Mouse (Mus musculus): ENCODE data around the gene Fas.
A peak's percentile ranks its signal among the peaks of the same experiment; 100 is the strongest.

Gene Fas

DNA sequence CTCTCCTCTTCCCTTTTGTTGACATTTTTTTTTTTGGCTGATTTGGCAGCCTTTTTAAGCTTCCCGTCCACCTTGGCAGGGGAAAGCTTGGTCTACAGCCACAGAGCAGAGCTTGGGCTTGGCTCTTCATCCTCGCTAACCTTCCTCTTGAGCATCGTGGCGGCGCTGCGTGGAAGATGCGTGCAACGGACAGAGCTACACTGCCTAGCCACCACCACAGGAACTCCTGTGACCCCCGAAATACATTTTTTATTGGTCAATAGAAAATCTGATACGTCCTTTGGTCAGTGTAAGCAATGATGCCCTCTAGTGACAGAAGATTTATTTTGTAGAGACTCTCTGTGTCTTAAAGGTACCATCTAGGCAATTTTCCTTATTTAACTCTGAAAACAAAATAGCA is 6.1 kb upstream of the Fas start:
- peak; percentile 59 to 60 for DNase-seq

DNA sequence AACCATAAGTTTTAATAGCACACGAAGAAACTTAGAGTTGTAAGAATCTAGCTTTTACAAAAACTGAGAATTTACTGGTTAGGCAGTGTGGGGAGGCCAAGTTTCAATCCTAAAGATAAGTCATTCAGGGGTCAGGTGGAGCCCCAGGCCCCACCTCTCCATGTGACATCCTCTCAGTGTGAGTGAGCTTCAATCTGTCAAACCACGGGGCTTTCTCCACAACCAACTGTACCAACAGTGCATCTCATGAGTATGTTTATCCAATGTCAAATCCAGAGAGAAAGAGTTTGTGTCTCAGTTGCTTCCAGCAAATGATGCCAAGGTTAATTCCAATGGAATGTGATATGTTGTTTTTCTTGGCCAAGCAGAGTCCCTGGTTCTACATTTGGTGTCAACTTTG is 5.6 kb upstream of the Fas start:
- no peak for DNase-seq

DNA sequence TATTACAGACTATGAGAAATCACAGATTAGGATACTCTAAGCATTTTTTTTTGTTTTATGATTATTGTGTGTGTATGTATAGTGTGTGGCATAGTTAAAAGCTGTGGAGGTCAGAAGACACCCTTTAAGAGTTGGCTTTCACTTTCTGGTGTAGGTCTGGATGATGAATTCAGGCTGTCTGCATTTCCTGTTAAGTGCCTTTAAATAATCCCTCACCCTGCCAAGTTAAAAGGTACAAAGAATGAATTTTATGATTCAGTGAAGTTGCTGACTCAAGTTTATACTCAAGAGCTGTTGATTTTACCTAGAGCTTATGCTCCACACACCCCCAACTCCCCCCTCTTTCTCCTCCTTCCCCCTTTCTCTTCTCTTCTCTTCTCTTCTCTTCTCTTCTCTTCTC is 3.2 kb upstream of the Fas start:
- no peak for DNase-seq

DNA sequence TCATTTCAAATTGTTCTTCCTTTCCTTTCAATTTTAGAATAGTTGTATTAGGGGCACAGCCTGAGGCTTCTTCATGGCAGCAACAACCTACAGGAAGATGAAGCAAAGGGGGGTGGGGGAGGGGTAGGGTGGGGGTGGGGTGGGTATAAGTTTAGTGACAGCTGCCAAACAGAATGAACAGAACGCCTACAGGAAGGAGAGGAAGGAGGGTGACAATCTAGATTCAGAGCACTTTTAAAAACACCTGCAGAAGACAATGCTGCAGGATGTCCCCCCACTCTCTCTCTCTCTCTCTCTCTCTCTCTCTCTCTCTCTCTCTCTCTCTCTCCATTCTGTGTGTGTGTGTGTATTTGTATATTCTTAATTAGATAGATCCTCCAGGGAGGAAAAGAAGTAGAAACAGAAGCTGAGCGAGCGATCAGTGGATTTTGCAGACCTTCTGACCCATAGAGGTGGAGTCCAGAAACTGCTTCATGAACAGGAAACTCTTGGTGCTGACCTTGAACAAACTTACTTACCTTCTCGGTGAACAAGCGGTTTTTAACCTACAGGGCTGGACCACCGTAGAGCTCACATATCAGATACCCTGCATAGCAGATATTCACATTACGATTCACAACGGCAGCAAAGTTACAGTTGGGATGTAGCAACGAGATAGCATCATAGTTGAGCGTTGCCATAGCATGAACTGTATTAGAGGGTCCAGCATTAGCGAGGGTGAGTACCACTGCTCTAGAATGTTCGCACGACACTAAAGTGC is 2.6 kb upstream of the Fas start:
- DNase-seq: no peak

DNA sequence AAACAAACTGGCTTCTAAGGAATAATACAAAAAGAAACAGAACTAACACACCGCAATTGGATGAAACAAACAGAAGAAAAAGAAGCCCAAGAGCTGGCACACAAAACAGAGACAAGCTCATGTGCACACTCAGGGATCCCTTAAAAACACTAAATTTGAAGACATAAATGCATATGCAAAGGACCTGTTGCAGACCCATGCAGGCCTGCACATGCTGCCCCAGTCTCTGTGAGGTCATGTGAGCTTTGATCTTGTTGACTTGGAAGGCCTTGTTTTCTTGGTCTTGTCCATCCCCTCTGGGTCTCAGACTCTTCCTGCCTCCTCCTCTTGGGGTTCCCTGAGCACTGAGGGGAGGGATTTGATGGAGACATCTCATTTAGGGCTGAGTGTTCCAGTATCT is 1.8 kb upstream of the Fas start:
- DNase-seq: no peak

DNA sequence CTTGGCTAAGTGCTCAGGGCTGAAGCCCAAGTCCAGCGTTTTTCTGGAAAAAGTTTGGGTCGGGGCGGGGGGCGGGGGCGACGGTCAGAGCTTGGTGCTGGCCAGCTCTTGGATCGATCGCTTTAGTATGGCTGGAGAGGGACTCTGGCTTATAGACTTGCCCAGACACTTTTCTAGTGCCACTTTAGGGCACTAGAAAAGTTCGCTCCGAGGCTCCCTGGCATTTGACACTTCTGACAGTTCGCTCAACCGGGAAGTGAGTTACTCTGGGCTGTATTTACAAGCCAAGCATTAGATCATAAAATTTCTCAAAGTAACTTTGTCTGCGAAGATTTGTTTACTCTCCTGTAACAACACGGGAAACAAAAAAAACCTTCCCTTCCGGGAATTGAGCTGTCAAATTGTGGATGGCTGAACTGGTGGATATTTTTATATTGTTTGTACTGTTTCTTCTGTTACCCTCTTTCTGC is 441 bp downstream of the Fas start:
- DNase-seq: no peak

DNA sequence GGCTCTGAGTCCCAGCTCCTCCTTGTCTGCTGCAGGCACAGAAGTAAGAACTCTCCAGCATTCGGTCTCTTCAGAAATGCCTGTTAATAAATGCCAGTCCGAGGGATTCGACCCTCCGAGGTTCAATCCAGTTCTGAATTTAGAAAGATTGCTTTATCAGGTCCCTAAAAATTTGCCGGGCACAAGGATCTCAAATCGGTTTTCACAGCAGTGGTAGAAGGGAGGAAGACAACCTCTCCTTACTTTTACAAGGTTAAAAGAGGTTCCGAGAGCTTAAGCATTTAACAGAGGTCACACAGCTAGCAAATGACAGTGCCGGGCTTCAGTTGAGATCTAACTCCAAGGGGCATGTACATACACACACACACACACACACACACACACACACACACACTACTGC is 913 bp downstream of the Fas start:
- no peak for DNase-seq

DNA sequence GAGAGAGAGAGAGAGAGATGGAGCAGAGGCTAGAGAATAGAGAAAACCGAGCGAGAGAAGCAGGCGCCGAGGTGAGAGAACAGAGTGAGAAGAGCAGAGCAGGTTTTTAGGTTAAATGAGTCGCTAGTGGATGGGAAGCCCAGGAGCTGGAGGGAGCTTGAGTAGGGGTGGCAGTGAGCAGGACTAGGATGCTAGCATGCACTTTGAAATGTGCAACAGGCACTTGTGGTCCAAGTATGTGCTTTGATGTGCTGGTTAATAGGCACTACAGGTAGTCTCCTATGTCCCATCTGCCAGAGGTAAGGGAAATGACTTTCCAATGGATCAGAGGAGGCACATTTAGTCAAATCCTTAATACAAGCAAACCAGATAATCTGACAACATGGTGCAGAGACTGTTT is 1.5 kb downstream of the Fas start:
- DNase-seq: no peak

DNA sequence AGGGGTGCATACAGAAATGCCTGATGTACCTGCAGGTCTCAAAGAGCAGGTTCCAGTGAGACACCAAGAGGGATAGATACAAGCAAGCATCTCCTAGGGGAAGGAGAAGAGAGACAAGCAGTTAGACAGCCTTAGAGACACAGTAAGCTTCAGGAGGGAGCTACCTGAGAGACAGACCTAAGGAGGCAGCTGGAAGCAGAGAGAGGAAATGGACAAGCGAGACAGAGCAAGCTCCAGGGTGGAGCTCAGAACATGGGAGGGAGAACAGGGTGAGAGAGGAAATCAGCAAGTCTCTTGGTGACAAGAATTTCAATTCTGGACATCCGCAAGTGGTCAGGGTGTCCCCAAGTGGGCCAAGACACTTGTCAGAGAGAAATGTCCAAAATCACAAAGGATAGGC is 2.2 kb downstream of the Fas start:
- no peak for DNase-seq

DNA sequence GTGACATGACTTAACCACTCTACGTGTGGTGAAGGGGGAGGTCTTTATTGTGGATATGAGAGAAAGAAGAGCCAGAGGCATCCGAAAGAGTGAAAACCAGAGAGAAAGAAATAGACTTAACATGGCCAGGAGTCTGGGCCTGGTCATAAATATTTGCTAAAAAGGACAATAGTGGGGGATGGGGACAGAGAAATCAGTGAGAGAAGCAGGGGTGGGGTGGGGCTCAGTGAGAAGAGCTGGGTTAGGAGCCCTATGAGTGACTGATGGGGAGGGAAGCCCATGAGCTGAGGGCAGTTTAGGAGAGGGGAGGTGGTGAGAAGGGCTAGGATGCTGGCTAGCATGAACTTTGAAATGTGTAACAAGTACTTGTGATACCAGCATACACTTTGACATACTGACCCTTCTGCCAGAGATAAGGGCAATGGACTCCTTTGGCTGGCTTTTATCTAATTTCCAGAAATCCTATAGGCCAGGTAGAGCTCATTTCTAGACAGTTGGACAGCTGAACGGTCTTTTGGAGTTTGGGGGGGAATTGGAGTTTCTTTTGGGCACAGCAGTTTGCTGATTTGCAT is 3.0 kb downstream of the Fas start:
- DNase-seq: no peak

DNA sequence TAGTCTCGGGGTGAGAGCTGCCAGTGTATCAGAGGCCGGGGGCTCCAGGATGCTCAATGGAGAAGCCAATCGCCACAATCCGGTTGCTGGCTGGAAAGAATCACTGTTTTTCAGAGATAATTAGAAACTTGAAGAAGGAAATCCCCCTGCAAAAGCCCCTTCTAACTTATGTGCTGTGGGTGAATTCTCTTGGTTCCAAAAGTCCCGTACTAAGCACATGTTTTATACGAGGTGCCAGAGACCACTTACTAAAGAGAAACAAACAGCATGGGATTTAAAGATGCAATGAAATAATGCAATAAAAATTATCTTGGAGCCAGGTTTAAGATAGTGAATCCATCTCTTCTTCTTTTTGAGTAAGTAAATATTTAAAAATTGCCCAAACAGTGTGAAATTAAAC is 5.0 kb downstream of the Fas start:
- no peak for DNase-seq

DNA sequence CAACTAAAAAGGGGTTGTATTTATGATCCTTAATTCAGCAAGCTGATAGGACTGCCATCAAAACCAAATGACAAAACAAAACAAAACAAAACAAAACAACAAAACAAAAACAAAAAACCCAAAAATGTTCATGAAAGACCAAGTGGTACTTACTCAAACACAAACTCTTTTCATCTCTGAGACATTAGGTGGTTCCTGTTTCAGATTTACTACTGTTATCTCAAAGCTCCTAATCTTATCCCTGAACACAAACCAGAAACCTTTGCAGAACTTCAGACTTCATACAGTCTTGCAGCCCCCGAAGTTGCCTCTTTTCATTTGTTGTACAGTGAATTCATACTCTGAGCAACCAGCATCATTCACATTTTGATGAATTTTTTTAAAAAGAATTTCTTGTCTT is 8.1 kb downstream of the Fas start:
- DNase-seq: no peak

DNA sequence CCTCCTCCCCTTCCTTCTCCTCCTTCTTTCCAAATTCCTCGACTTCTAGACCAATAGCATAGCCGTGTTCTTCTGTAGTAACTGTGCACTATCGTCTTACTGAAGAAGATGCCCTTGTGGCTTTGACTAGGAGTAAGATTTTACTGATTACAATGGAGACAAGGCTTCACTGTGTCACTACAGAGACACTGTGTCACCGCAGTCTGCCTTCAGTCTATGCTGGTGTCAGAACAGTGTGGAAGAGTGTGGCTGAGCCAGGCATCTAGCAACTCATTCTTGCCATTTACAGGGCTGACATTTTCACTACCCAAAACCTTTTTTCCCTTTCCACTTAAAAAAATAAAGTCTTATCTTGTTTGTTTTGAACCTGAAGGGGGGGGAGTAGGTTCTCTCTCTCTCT is 8.8 kb downstream of the Fas start:
- DNase-seq: no peak

DNA sequence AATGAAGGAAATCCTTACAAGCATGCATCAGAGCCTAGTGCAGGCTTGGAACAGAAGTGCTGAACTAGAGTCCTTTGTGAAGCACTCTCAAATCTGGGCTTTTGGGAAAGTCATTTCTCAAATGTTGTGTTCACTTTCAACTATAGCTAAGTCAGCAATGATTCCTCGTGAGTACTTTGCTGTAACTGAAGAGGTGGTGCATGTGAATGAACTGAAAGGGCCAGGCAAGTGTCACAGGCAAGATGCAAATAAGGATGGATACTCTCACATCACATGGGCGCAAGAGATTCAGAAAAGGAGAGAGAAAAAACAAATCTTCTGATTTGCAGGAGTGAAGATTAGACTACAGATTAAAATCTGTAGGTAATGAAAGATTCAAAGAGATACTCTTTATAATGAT is 10.0 kb downstream of the Fas start:
- no peak for DNase-seq

DNA sequence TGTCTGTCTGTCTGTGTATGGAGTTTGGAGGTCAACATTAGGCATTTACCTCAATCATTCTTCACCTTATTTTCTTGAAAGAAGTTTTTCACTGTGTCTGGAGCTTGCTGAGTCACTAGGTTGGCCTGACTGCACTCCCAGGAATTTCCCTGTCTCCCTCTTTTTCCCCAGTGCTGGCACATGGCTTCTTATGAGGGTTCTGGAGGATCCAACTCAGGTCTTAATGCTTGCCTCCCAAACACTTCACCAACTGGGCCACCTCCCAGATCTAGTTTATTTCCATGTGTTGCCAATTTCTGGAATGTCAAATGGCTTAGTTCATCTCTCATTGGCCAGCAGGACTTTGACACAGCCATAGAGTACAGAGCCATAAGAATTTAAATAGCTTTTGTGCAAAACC is 14.5 kb downstream of the Fas start:
- DNase-seq: no peak

DNA sequence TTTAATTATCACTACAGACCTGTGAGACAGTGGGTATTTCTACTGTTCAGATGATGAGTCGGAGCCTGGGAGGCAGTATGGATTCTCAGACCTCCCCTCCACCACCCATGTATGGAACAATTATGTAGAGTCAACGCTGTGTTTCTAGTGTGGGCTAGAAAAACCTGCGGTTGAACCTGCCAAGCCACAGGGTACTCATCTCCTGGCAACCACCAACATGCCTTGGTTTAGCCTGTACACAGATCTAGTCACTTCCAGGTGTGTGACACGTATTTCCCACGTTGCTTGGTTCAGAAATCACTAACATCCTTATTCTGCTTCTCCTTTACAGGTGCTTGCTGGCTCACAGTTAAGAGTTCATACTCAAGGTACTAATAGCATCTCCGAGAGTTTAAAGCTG is 16.3 kb downstream of the Fas start:
- no peak for DNase-seq

DNA sequence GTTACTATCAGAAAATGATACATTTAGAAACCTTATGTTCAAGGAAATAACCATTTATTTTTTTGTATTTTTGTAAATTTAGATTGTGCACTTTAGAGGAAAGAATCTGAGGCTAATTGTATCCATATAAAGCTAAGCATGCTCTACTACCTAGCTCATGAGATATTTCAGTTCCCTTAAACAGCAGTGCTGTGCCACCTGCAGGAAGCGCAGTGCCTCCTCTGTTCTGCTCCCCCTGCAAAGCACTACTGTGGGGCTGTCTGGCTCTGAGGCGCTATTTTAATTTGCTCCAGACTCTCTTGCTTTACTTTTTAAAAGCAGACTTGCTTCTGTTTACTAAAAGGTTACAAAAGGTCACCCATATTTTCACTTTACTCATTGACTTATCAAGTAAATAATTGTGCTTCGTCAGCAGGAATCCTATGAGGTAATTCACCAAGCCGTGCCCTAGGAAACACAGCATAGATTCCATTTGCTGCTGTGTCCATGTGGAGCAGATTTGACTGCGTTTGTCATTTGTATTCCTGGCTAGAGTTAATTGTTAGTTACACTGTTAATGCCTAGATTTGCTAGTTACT is 21.8 kb downstream of the Fas start:
- DNase-seq: no peak

DNA sequence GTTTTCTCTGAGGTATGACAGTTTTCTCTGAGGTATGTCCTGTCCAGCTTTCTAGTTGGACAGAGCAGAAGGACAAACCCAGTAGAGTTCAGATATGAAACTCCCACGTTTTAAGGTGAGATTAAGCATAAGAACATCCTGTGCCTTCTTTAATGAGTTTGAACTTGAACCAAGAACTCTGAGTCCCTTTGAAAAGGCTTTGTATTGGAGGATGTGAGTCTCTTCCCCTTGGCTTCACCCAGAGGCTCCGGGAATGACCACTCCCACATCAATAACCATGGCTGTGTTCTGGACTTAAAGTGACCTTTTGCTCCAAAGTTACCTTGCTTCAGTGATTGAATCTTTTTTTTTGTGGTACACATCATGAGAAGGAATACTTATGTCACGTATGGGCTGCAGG is 37.6 kb downstream of the Fas start:
- DNase-seq: no peak

DNA sequence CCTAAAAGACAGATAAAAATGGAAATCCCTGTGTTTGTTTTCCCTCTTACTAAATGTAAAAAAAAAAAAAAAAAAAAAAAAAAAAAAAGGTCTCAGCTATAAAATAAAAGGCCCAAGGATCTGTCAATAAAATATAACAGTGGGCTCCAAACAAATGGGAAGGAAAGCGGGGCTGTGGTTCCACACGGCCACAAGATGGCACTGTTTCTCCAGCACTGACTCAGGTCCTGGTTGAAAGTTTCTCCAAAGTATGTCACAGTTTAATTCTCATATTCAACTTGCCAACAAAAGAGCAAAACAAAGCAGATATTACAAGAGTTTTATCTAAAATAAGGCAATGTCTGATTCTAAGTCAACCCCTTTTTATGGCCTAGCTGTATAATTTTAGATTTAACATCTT is 43.8 kb downstream of the Fas start:
- peak; percentile 78 to 85 for DNase-seq

DNA sequence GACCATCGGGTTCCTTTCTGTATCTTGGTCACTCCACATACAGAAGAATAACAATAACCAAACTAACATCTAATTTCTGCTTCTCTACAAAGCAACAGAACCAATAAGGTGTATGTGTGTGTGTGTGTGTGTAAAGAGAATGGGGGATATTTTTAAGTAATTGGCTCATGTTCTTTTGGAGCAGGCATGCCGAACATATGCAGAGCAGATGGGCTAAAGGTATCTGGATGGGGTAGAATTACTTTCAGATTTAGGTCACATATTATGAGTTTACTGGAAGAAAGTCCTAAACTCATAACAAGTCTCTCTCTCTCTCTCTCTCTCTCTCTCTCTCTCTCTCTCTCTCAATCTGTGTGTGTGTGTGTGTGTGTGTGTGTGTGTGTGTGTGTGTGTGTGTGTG is 54.2 kb downstream of the Fas start:
- no peak for DNase-seq

DNA sequence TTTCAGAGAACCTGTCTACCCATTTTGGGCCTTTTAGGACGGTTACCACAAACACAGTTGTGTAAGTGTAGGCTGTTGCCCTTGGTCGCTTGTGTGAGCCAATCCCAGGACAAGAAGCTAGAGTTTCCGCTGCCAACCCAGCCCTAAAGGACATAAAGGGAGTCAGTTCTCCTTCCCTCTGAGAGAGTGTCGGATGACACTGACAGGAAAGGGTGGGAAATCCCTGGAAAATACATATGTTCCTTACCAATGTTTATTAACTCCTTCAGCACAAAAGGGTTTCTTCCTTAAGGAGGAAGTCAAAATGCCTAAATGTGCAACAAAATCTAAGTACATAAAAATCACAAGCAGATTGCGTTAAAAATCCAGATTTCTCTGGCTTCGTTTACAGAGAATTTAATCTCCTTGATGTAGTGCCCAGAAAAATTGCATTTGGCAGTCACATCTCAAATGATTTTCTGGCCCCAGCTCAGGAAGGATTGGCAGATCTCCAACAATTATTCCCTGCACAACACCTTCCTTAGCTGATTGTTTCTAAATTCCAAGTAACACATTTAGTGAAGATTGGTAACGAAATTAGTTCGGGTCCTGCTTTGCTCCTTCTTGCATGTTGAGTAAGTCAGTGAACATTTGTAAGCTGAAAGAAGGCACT is 55.3 kb downstream of the Fas start:
- DNase-seq: peak; percentile 86 to 89

DNA sequence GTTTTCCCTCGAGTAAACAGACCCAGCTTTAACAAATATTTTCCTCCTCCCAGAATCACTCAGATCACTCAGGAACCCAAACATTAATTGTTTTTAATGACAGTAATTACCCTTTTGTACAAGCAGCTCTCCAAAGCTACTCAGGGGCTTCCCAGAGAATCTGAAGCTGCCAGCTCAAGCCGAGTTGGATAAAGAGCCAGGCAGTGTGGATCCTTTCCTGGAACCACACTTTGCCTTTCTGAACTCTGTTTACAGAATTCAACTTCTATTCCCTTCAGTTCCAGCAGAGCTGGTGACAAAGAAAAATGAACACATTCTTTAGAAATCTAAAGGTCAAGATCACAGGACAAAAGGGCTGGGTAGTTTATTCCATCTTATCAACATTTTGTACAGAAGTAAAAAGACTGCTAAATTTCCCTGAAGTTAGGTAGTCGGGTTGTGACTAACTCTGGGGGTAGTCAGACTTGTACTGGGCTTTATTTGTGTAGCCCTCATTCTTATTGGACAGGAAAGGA is 62.9 kb downstream of the Fas start:
- no peak for DNase-seq

DNA sequence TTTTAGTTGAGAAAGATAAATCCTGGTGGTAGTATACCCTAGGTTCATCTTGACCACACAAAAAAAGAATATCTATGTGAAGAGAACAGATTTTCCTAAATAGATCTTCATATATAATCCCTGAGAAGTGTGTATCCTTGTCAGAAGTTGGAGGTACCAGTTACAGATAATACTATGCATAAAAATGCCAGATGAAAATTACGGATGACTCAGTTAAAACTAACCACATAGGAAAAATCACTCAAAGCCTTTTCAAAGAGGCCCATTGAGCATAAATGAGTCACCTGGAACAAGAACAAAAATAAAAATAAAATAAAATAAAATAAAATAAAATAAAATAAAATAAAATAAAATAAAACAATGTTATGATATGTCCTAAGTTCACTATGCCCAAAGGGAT is 72.2 kb downstream of the Fas start:
- DNase-seq: no peak

DNA sequence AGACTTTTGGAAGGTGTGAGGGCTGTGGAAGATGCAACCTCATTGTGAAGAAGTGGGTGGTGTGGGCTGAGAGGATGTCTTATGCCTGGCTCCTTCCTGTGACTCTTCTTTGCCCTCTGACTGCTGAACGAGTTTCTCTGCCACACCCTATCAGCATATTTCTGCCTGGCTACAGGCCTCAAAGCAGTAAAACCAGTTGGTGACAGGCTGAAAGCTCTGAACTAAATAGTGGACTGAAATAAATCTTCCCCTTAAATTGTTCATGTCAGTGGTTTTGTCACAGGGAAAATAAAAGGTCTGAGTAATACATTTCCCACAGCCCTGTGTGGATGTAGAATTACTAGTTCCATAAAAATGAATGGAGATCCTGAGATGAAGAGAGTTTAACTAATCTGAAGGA is 79.1 kb downstream of the Fas start:
- DNase-seq: no peak
